ENCODE assay signal across 12 mouse cellular contexts in the genomic region with DNA sequence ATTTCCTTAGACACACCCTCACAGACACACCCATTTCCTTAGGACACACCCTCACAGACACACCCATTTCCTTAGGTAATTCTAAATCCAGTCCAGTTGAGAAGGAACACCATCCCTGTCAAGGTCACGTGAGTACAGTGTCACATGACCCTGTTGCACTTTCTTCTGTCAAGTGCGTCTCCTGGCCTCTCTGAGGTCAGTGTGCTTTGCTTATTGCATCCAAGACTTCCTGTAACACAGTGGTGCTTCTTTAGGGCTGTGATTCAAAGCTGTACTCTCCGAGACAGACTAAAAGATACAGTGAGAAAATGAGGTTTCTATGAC.
DNase-seq lines count a peak whose midpoint lies in the region; ATAC-seq lines count a peak whose summit lies in the region.
"Had no signal": no experiment of that assay in that cellular context is flagged by ENCODE, and none has a peak within 500 bp of the region (broad histone marks: within the 10 kb centered on the region; RNA-seq: fewer than 3 reads in every experiment).

No protein-coding gene starts in this region.

- H3K36me3 ChIP-seq in forebrain, embryonic 11.5 days (ENCODE audit: control insufficient read depth, insufficient read depth, low read length), result no peaks in the 10 kb centered on the region
- no peaks in the 10 kb centered on the region for H3K36me3 ChIP-seq in forebrain, embryonic 13.5 days (ENCODE audit: poor library complexity, severe bottlenecking)

- H3K4me1 ChIP-seq in forebrain, embryonic 11.5 days (replicated peaks; ENCODE audit: control insufficient read depth, insufficient read depth, low read length), result no peaks in the 10 kb centered on the region
- H3K4me1 ChIP-seq in forebrain, embryonic 13.5 days, result no peaks in the 10 kb centered on the region

- H3K4me2 ChIP-seq in forebrain, embryonic 11.5 days (ENCODE audit: low read depth, low read length, severe bottlenecking), result no peak overlapping the region
- no peak overlapping the region for H3K4me2 ChIP-seq in forebrain, embryonic 13.5 days

- H3K27me3 ChIP-seq in forebrain, embryonic 11.5 days (ENCODE audit: control insufficient read depth, insufficient read depth, low read length), result no peaks in the 10 kb centered on the region
- no peaks in the 10 kb centered on the region for H3K27me3 ChIP-seq in forebrain, embryonic 13.5 days

- WGBS in forebrain, embryonic 11.5 days, result 86% methylated on average over 3 of the region's 3 CpGs
- 84% methylated on average over 3 of the region's 3 CpGs for WGBS in forebrain, embryonic 13.5 days

- 0 out of 2 replicates have a peak, but pooled peaks have one; percentile 27 for ATAC-seq in forebrain, embryonic 11.5 days (replicated peaks; ENCODE audit: low FRiP score)
- ATAC-seq in forebrain, embryonic 13.5 days, result no peak
- peak; percentile 38 for ATAC-seq in inflammation-experienced regulatory T-cells, adult 6 months

- H3K4me3 ChIP-seq in forebrain, embryonic 11.5 days (ENCODE audit: low read depth, low read length), result no peak overlapping the region
- H3K4me3 ChIP-seq in forebrain, embryonic 13.5 days, result no peak overlapping the region
- H3K4me3 ChIP-seq: heart, embryonic 10.5 days had no signal

- intact Hi-C loops in left cerebral cortex, postnatal 4 days (cut with DNase I), result no loop called here

- no peaks in the 10 kb centered on the region for H3K9me3 ChIP-seq in forebrain, embryonic 11.5 days (ENCODE audit: control insufficient read depth, low read length)
- no peaks in the 10 kb centered on the region for H3K9me3 ChIP-seq in forebrain, embryonic 13.5 days (replicated peaks)
- H3K9me3 ChIP-seq: heart, embryonic 10.5 days had no signal

- H3K27ac ChIP-seq in forebrain, embryonic 11.5 days (ENCODE audit: low read depth, low read length), result no peak overlapping the region
- no peak overlapping the region for H3K27ac ChIP-seq in forebrain, embryonic 13.5 days

- DNase-seq in forebrain, embryonic 11.5 days (ENCODE audit: low spot score), result no peak
- peak; percentile 45 for DNase-seq in lung, postnatal 36 days
- DNase-seq in lung, postnatal 14 days, result no peak
- DNase-seq in skeletal muscle tissue, adult 2 months (ENCODE audit: low read depth, low spot score), result peak; percentile 18
- DNase-seq in left cerebral cortex, postnatal 4 days, result no peak
- no peak for DNase-seq in adrenal gland, postnatal 14 days
- DNase-seq: cerebellum, adult 9-10 months; kidney, adult 11 months; retina, postnatal 1 day had no signal

- H3K9ac ChIP-seq in forebrain, embryonic 11.5 days (ENCODE audit: low read length), result no peak overlapping the region
- no peak overlapping the region for H3K9ac ChIP-seq in forebrain, embryonic 13.5 days

Comparison
In these comparisons a context has a peak if more than half of its experiments do, and no peak if none do; other contexts are left out.
1. DNase-seq: peak in lung, postnatal 36 days (single experiment) and skeletal muscle tissue, adult 2 months (single experiment); none in forebrain, embryonic 11.5 days (single experiment), lung, postnatal 14 days (single experiment), left cerebral cortex, postnatal 4 days (single experiment) and adrenal gland, postnatal 14 days (single experiment).